Mouse (Mus musculus) liver, adult 2 months (tissue): ENCODE data around the gene Kyat1.

ENCODE experiments used
- CTCF ChIP-seq: fragments of 200-500 bp; IDR thresholded peaks from 2 replicates; pipeline ENCODE4 v1.5.1; 2011; ENCODE audit warnings: low read depth, low read length, control low read depth
- POLR2A ChIP-seq: fragments of 200-500 bp; IDR thresholded peaks from 2 replicates; pipeline ENCODE4 v1.6.1; 2011; ENCODE audit warnings: low read length, control low read depth; ENCODE audit not compliant: insufficient read depth; ENCODE audit errors: extremely low read depth

DNA sequence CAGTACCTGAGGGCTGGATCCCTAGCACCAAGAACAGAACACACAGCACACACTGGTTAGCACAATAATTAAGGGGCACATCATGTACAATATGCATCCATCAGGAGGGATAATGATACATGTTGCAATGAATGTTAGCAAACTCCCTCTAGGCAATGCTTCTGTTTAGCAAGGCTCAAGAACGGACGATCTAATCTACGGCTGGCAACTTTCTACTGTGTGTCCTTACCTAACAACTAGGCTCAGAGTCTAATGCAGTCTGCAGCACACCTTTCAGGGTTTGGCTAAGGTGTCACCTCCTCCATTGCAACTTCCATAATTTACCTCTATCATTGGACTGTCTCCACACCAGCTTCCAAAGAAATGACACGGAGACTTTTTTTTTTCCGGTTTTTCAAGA, 10.6 kb upstream of the Kyat1 start:
- TF ChIP-seq CTCF, result no peak
- no peak for TF ChIP-seq POLR2A
